Mouse (Mus musculus) forebrain, embryonic 11.5 days (tissue): ENCODE measurements around the gene Nr5a2. TPM values are rescaled to one million over a fixed set of nuclear protein-coding genes. Genes with fewer than 3 reads are reported as not detected.

Source experiments
- ATAC-seq: fragments of 200-750 bp; cut with Nextera tagmentation; replicated peaks from 2 replicates; pipeline ENCODE4 v1.8.0; 2017; ENCODE audit warnings: moderate TSS enrichment; ENCODE audit not compliant: low FRiP score
- DNase-seq: peaks from one replicate; pipeline ENCODE4 v3.0.0-alpha.2; 2017; ENCODE audit warnings: low spot score
- H3K27ac ChIP-seq: fragments of 300-500 bp; sonication (generic); 2 replicates; pipeline ENCODE4 v1.5.1; 2014; ENCODE audit warnings: low read depth, low read length
- H3K27me3 ChIP-seq: fragments of 300-500 bp; sonication (generic); 2 replicates; pipeline ENCODE4 v1.6.1; 2014; ENCODE audit warnings: mild to moderate bottlenecking, low read length, mixed read lengths; ENCODE audit not compliant: control insufficient read depth, insufficient read depth
- H3K36me3 ChIP-seq: fragments of 300-500 bp; sonication (generic); 2 replicates; pipeline ENCODE4 v1.6.1; 2014; ENCODE audit warnings: mild to moderate bottlenecking, low read length, moderate library complexity, mixed read lengths; ENCODE audit not compliant: control insufficient read depth, insufficient read depth
- H3K4me1 ChIP-seq: fragments of 300-500 bp; sonication (generic); replicated peaks from 2 replicates; pipeline ENCODE4 v1.6.1; 2014; ENCODE audit warnings: low read length, mixed read lengths; ENCODE audit not compliant: control insufficient read depth, insufficient read depth
- H3K4me2 ChIP-seq: fragments of 300-500 bp; sonication (generic); 2 replicates; pipeline ENCODE4 v1.6.1; 2014; ENCODE audit warnings: low read depth, mild to moderate bottlenecking, low read length, moderate library complexity, mixed read lengths; ENCODE audit not compliant: severe bottlenecking
- H3K4me3 ChIP-seq: fragments of 300-500 bp; sonication (generic); 2 replicates; pipeline ENCODE4 v1.5.1; 2014; ENCODE audit warnings: low read depth, low read length
- H3K9ac ChIP-seq: fragments of 300-500 bp; sonication (generic); 2 replicates; pipeline ENCODE4 v1.6.1; 2014; ENCODE audit warnings: low read length
- H3K9me3 ChIP-seq: fragments of 300-500 bp; sonication (generic); 2 replicates; pipeline ENCODE4 v1.6.1; 2016; ENCODE audit warnings: low read length, mixed read lengths; ENCODE audit not compliant: control insufficient read depth
- WGBS: fragments of 180-500 bp; shearing (Covaris S2); extraction: QIAGEN DNeasy Blood & Tissue Kit; methylation state at CpG from one replicate; pipeline ENCODE4 v1.1.7; 2014; 5-methylcytosine and 5-hydroxymethylcytosine counted together
- polyA plus RNA-seq: library from polyadenylated mRNA; unstranded; fragments of >200 nt; fragmentation: Nextera tagmentation; extraction: Ambion mirVana; gene quantifications from 2 replicates; pipeline ENCODE4 v1.2.1, GENCODE M21; 2014

Gene Nr5a2
- polyA plus RNA-seq, 1 experiment from 2014 or later: 0.33 TPM

GRCm38 (mm10) chr1:136863209-136863608 lies 97.0 kb downstream of the Nr5a2 start:
- Histone ChIP-seq H3K4me3 (no peak overlapping the region), H3K4me2 (no peak overlapping the region), H3K36me3 (no peaks in the 10 kb centered on the region), H3K27ac (no peak overlapping the region), H3K9me3 (no peaks in the 10 kb centered on the region), H3K9ac (no peak overlapping the region), H3K27me3 (no peaks in the 10 kb centered on the region), H3K4me1 (no peaks in the 10 kb centered on the region)
- DNase-seq: no peak
- ATAC-seq: no peak
- WGBS: 95% methylated on average over 6 of the region's 6 CpGs

DNA sequence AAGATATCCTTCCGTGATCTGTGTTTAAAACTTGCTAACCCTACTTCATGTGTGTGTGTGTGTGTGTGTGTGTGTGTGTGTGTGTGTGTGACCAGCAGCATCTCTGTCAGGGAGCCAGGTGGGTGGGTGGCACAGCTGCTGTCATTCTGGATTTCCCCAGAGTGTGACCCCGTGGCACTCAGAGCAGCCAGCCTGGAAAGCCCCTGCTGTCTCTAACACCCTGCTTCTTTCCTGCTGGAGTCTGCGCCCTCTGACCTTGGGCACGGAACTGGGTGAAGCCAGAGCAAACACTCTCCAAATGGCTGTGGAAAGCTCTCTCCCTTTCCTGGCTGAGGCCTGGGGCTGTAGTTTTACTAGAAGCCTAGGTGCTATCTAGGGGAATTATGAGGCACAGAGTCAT lies 100.8 kb downstream of the Nr5a2 start:
- H3K27me3 ChIP-seq: no peaks in the 10 kb centered on the region
- no peak overlapping the region for H3K27ac ChIP-seq
- no peak overlapping the region for H3K4me2 ChIP-seq
- H3K9me3 ChIP-seq: no peaks in the 10 kb centered on the region
- no peak overlapping the region for H3K4me3 ChIP-seq
- H3K9ac ChIP-seq: no peak overlapping the region
- DNase-seq (no peak), ATAC-seq (no peak)
- no peaks in the 10 kb centered on the region for H3K4me1 ChIP-seq
- 69% methylated on average over 4 of the region's 4 CpGs for WGBS
- no peaks in the 10 kb centered on the region for H3K36me3 ChIP-seq

GRCm38 (mm10) chr1:136858724-136859123 lies 101.5 kb downstream of the Nr5a2 start:
- H3K36me3 ChIP-seq: no peaks in the 10 kb centered on the region

GRCm38 (mm10) chr1:136856104-136856503 lies 104.1 kb downstream of the Nr5a2 start:
- Histone ChIP-seq H3K9me3 (no peaks in the 10 kb centered on the region), H3K27me3 (no peaks in the 10 kb centered on the region), H3K36me3 (no peaks in the 10 kb centered on the region), H3K4me1 (no peaks in the 10 kb centered on the region), H3K27ac (no peak overlapping the region), H3K4me2 (no peak overlapping the region), H3K9ac (no peak overlapping the region), H3K4me3 (no peak overlapping the region)
- no peak for DNase-seq
- 88% methylated on average over 3 of the region's 3 CpGs for WGBS
- ATAC-seq: no peak

More at GRCm38 (mm10) chr1:136858724-136859123, 101.5 kb downstream of the Nr5a2 start:
- Histone ChIP-seq H3K4me1 (no peaks in the 10 kb centered on the region), H3K27ac (no peak overlapping the region), H3K4me2 (no peak overlapping the region), H3K9ac (no peak overlapping the region), H3K4me3 (no peak overlapping the region), H3K9me3 (no peaks in the 10 kb centered on the region), H3K27me3 (no peaks in the 10 kb centered on the region)
- ATAC-seq: no peak
- 84% methylated on average over 4 of the region's 4 CpGs for WGBS
- DNase-seq: no peak

DNA sequence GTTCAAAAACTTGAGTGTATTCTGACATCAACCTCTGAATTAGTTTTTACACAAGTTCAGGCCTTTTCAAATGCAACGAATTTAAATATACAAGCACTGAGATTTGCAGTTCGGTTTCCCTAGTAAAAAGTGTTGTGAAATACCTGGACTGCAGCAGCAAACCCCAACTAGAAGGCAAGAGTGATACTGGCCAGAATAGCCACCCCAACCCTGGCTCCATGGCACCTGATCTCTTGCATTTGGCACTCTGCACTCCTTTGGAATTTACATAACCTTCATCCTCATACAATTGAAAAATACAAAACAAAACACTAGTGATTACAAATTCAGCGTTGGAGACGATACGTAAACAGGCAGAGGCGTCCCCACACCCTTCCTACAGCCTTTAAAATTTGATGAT lies 111.5 kb downstream of the Nr5a2 start:
- no peaks in the 10 kb centered on the region for H3K27me3 ChIP-seq
- DNase-seq (no peak), ATAC-seq (no peak)

GRCm38 (mm10) chr1:136846081-136846480 lies 114.2 kb downstream of the Nr5a2 start:
- no peak for DNase-seq
- H3K4me1 ChIP-seq: no peaks in the 10 kb centered on the region
- no peaks in the 10 kb centered on the region for H3K9me3 ChIP-seq
- no peak overlapping the region for H3K4me2 ChIP-seq
- H3K27ac ChIP-seq: no peak overlapping the region
- no peaks in the 10 kb centered on the region for H3K27me3 ChIP-seq
- no peak overlapping the region for H3K9ac ChIP-seq
- H3K36me3 ChIP-seq: no peaks in the 10 kb centered on the region
- 67% methylated on average over 2 of the region's 2 CpGs for WGBS
- ATAC-seq: no peak
- H3K4me3 ChIP-seq: no peak overlapping the region

More for the DNA sequence above, 111.5 kb downstream of the Nr5a2 start:
- H3K36me3 ChIP-seq: no peaks in the 10 kb centered on the region
- H3K9ac ChIP-seq: no peak overlapping the region
- H3K4me3 ChIP-seq: no peak overlapping the region
- 72% methylated on average over 6 of the region's 6 CpGs for WGBS
- no peaks in the 10 kb centered on the region for H3K9me3 ChIP-seq
- H3K4me1 ChIP-seq: no peaks in the 10 kb centered on the region
- H3K27ac ChIP-seq: no peak overlapping the region
- H3K4me2 ChIP-seq: no peak overlapping the region

GRCm38 (mm10) chr1:136845341-136845740 lies 114.9 kb downstream of the Nr5a2 start:
- Histone ChIP-seq H3K9me3 (no peaks in the 10 kb centered on the region), H3K36me3 (no peaks in the 10 kb centered on the region), H3K27ac (no peak overlapping the region), H3K4me1 (no peaks in the 10 kb centered on the region), H3K27me3 (no peaks in the 10 kb centered on the region), H3K4me2 (no peak overlapping the region), H3K4me3 (no peak overlapping the region), H3K9ac (no peak overlapping the region)
- 82% methylated on average over 9 of the region's 9 CpGs for WGBS
- DNase-seq (no peak), ATAC-seq (no peak)

- Histone ChIP-seq H3K27me3 (no peaks in the 10 kb centered on the region), H3K9ac (no peak overlapping the region), H3K4me1 (no peaks in the 10 kb centered on the region), H3K4me3 (no peak overlapping the region), H3K4me2 (no peak overlapping the region), H3K9me3 (no peaks in the 10 kb centered on the region), H3K36me3 (no peaks in the 10 kb centered on the region), H3K27ac (no peak overlapping the region)
- ATAC-seq (no peak), DNase-seq (no peak)
- WGBS: 79% methylated on average over 7 of the region's 7 CpGs
Measured at GRCm38 (mm10) chr1:136840512-136840911, 119.7 kb downstream of the Nr5a2 start.

DNA sequence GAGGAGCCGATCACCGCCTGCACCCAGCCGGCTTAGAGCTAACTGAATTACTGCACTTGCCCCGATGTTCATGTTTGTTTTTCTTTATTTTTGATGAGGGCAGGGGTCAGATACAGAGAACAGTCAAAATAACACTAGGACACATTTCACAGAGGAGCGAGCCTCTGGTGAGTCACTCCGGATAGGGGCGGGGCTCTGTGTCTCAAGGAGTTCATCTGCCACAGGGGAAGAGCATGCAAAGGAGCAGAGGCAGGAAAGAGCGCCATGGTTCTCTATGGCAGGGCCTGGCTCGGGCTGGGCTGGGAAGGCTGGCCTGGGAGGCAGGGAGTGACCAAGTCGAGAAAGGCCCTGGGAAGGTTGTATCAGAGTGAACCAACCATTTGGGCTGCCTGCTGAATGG lies 121.0 kb downstream of the Nr5a2 start:
- no peak overlapping the region for H3K9ac ChIP-seq
- no peak overlapping the region for H3K4me3 ChIP-seq
- H3K4me2 ChIP-seq: no peak overlapping the region
- no peaks in the 10 kb centered on the region for H3K9me3 ChIP-seq
- no peaks in the 10 kb centered on the region for H3K27me3 ChIP-seq
- WGBS: 85% methylated on average over 10 of the region's 10 CpGs
- no peak overlapping the region for H3K27ac ChIP-seq
- DNase-seq: no peak
- no peaks in the 10 kb centered on the region for H3K4me1 ChIP-seq
- no peaks in the 10 kb centered on the region for H3K36me3 ChIP-seq
- ATAC-seq: no peak
